ENCODE assay signal across 15 mouse cellular contexts in genomic region chr2:174063527-174064211, GRCm38 (mm10). TPM values are rescaled to one million over a fixed set of nuclear protein-coding genes. Genes with fewer than 3 reads are reported as not detected.
A peak's percentile ranks its signal among the peaks of the same experiment; 100 is the strongest.
DNase-seq lines count a peak whose midpoint lies in the region; TF ChIP-seq lines count a peak whose summit lies in the region.
"Had no signal": no experiment of that assay in that cellular context is flagged by ENCODE, and none has a peak within 500 bp of the region (broad histone marks: within the 10 kb centered on the region; RNA-seq: fewer than 3 reads in every experiment).

No protein-coding gene starts in this region.

- TF ChIP-seq CTCF in embryonic fibroblast, embryonic 13.5 days (IDR thresholded peaks at IDR 0.05; ENCODE audit: borderline replicate concordance, insufficient read depth, low read length), result no peak

- peak; percentile 19 for DNase-seq in gastrocnemius, postnatal 25 days
- no peak for DNase-seq in gastrocnemius, adult 18-20 months (ENCODE audit: low spot score)
- peak; percentile 24 for DNase-seq in kidney, postnatal 10 days
- no peak for DNase-seq in kidney, adult 18-20 months
- DNase-seq in 3T3-L1 (ENCODE audit: low read depth, low spot score), result peak; percentile 34
- no peak for DNase-seq in spleen, postnatal 10 days (ENCODE audit: low spot score in 2 of 2)
- DNase-seq in cerebellum, adult 8-10 months, result no peak
- DNase-seq: B cell, adult 2 months; cerebellum, postnatal 25 days; layer of hippocampus, postnatal 36 days; thymus, adult 18-20 months had no signal

- H3K4me3 ChIP-seq in embryonic fibroblast, embryonic 13.5 days (ENCODE audit: insufficient read depth, low read length), result no peak overlapping the region
- H3K4me3 ChIP-seq: forebrain, embryonic 15.5 days; heart, embryonic 13.5 days; liver, embryonic 15.5 days had no signal

- no peak for TF ChIP-seq POLR2A in embryonic fibroblast, embryonic 13.5 days (IDR thresholded peaks at IDR 0.05; ENCODE audit: low read depth, low read length)

- H3K27ac ChIP-seq in embryonic fibroblast, embryonic 13.5 days (ENCODE audit: insufficient read depth, low read length), result peak overlapping the region; percentile 78
- H3K27ac ChIP-seq: forebrain, embryonic 15.5 days; heart, embryonic 13.5 days; liver, embryonic 15.5 days had no signal

- H3K4me1 ChIP-seq in embryonic fibroblast, embryonic 13.5 days (ENCODE audit: control insufficient read depth, insufficient read depth, low read length), result no peaks in the 10 kb centered on the region
- H3K4me1 ChIP-seq: forebrain, embryonic 15.5 days; liver, embryonic 15.5 days had no signal

RNA-seq across cellular contexts. Expression of gene Stx16, which starts 12.4 kb away (rescaled TPM):
- 10 to 100 TPM; 22.1 to 22.9 TPM for total RNA-seq in gastrocnemius, postnatal 25 days (2021)
- 10 to 100 TPM; 18.1 to 19.0 TPM for total RNA-seq in gastrocnemius, adult 18-20 months (2021)
- 43.4 and 57.7 TPM in 2 replicates for polyA plus RNA-seq in embryonic fibroblast, embryonic 13.5 days (2011; ENCODE audit: insufficient read length, low read depth, missing spikeins)

RNA-seq across cellular contexts. Expression of gene Npepl1, which starts 46.5 kb away (rescaled TPM):
- 10 to 100 TPM; 52.0 to 58.8 TPM for total RNA-seq in gastrocnemius, postnatal 25 days (2021)
- total RNA-seq in gastrocnemius, adult 18-20 months (2021), result 10 to 100 TPM; 88.1 to 92.2 TPM
- 44.4 and 51.4 TPM in 2 replicates for polyA plus RNA-seq in embryonic fibroblast, embryonic 13.5 days (2011; ENCODE audit: insufficient read length, low read depth, missing spikeins)

Comparison
In these comparisons a context has a peak if more than half of its experiments do, and no peak if none do; other contexts are left out.
1. DNase-seq: peak in gastrocnemius, postnatal 25 days (single experiment), kidney, postnatal 10 days (single experiment) and 3T3-L1 (single experiment); none in gastrocnemius, adult 18-20 months (single experiment), kidney, adult 18-20 months (single experiment), spleen, postnatal 10 days (0 of 2) and cerebellum, adult 8-10 months (single experiment).